Mouse (Mus musculus) megakaryocyte, embryonic 14.5 days (primary cell): ENCODE measurements around the gene Pcdh7.

Experiments used
- FLI1 ChIP-seq: IDR thresholded peaks from 2 replicates; pipeline ENCODE4 v1.6.1; 2012; ENCODE audit warnings: low read length, inconsistent platforms, mixed read lengths
- GATA1 ChIP-seq: IDR thresholded peaks from 3 replicates; pipeline ENCODE4 v1.6.1; 2012; ENCODE audit warnings: mixed read lengths, low read length, inconsistent platforms, borderline replicate concordance

- no peak for TF ChIP-seq GATA1
- TF ChIP-seq FLI1, result no peak
Measured at GRCm38 (mm10) chr5:57768469-57769022, 50.8 kb downstream of the Pcdh7 start.
